Mouse (Mus musculus): ENCODE measurements around the gene Eif3g. TPM values are rescaled to one million over a fixed set of nuclear protein-coding genes. Genes with fewer than 3 reads are reported as not detected.

Eif3g gene
- polyA plus RNA-seq, 1 experiment, result 55.3 TPM

GRCm38 (mm10) chr9:20869246-20869645 lies 29.2 kb downstream of the Eif3g start:
- no peak for TF ChIP-seq TAL1 (IDR thresholded peaks at IDR 0.05; ENCODE audit: low read length)
- TF ChIP-seq GATA1 (IDR thresholded peaks at IDR 0.05; ENCODE audit: low read length), result no peak
- Histone ChIP-seq H3K9me3 (ENCODE audit: control insufficient read depth, low read length) (no peaks in the 10 kb centered on the region), H3K4me1 (ENCODE audit: control insufficient read depth) (peaks cover 15% of the 10 kb centered on the region), H3K4me3 (replicated peaks) (peak overlapping the region; percentile 61), H3K27me3 (ENCODE audit: control insufficient read depth) (peaks cover 33% of the 10 kb centered on the region), H3K36me3 (ENCODE audit: control insufficient read depth) (peaks cover 10% of the 10 kb centered on the region; the same call in 1 of the 2 replicates)

GRCm38 (mm10) chr9:20868448-20869001 lies 29.9 kb downstream of the Eif3g start, which contains the start of gene A230050P20Rik:
A230050P20Rik (plus strand) TSS chr9:20868642.
- H3K27me3 ChIP-seq (ENCODE audit: control insufficient read depth), result peaks cover 33% of the 10 kb centered on the region
- no peaks in the 10 kb centered on the region for H3K9me3 ChIP-seq (ENCODE audit: control insufficient read depth, low read length)
- peaks cover 7% of the 10 kb centered on the region; the same call in 1 of the 2 replicates for H3K36me3 ChIP-seq (ENCODE audit: control insufficient read depth)
- peaks cover 15% of the 10 kb centered on the region for H3K4me1 ChIP-seq (ENCODE audit: control insufficient read depth)
- H3K4me3 ChIP-seq (replicated peaks), result peak within 1 kb of the TSS; percentile 61
- TF ChIP-seq TAL1 (IDR thresholded peaks at IDR 0.05; ENCODE audit: low read length) (no peak), GATA1 (IDR thresholded peaks at IDR 0.05; ENCODE audit: low read length) (no peak)

GRCm38 (mm10) chr9:20866879-20867278 lies 31.5 kb downstream of the Eif3g start:
- H3K9me3 ChIP-seq (ENCODE audit: control insufficient read depth, low read length), result no peaks in the 10 kb centered on the region
- TF ChIP-seq TAL1 (IDR thresholded peaks at IDR 0.05; ENCODE audit: low read length) (no peak), GATA1 (IDR thresholded peaks at IDR 0.05; ENCODE audit: low read length) (no peak)
- H3K4me1 ChIP-seq (ENCODE audit: control insufficient read depth), result peaks cover 16% of the 10 kb centered on the region
- no peak overlapping the region for H3K4me3 ChIP-seq (replicated peaks)
- no peaks in the 10 kb centered on the region; the same call in 1 of the 2 replicates for H3K36me3 ChIP-seq (ENCODE audit: control insufficient read depth)
- H3K27me3 ChIP-seq (ENCODE audit: control insufficient read depth), result peaks cover 33% of the 10 kb centered on the region

GRCm38 (mm10) chr9:20862225-20862624 lies 36.2 kb downstream of the Eif3g start:
- Histone ChIP-seq H3K36me3 (ENCODE audit: control insufficient read depth) (no peaks in the 10 kb centered on the region), H3K4me1 (ENCODE audit: control insufficient read depth) (peaks cover 3% of the 10 kb centered on the region), H3K4me3 (replicated peaks) (no peak overlapping the region), H3K9me3 (ENCODE audit: control insufficient read depth, low read length) (no peaks in the 10 kb centered on the region), H3K27me3 (ENCODE audit: control insufficient read depth) (peaks cover 5% of the 10 kb centered on the region)
- TF ChIP-seq TAL1 (IDR thresholded peaks at IDR 0.05; ENCODE audit: low read length), result no peak
- no peak for TF ChIP-seq GATA1 (IDR thresholded peaks at IDR 0.05; ENCODE audit: low read length)

- H3K36me3 ChIP-seq (ENCODE audit: control insufficient read depth), result no peaks in the 10 kb centered on the region
- peaks cover 5% of the 10 kb centered on the region for H3K27me3 ChIP-seq (ENCODE audit: control insufficient read depth)
- H3K9me3 ChIP-seq (ENCODE audit: control insufficient read depth, low read length), result no peaks in the 10 kb centered on the region
- no peak overlapping the region for H3K4me3 ChIP-seq (replicated peaks)
- H3K4me1 ChIP-seq (ENCODE audit: control insufficient read depth), result peaks cover 3% of the 10 kb centered on the region
- TF ChIP-seq TAL1 (IDR thresholded peaks at IDR 0.05; ENCODE audit: low read length) (no peak), GATA1 (IDR thresholded peaks at IDR 0.05; ENCODE audit: low read length) (no peak)
Observed at GRCm38 (mm10) chr9:20861821-20862220, 36.6 kb downstream of the Eif3g start.

GRCm38 (mm10) chr9:20859926-20860325 lies 38.5 kb downstream of the Eif3g start:
- Histone ChIP-seq H3K4me3 (replicated peaks) (no peak overlapping the region), H3K9me3 (ENCODE audit: control insufficient read depth, low read length) (no peaks in the 10 kb centered on the region), H3K27me3 (ENCODE audit: control insufficient read depth) (peaks cover 3% of the 10 kb centered on the region; the same call in 1 of the 2 replicates), H3K36me3 (ENCODE audit: control insufficient read depth) (no peaks in the 10 kb centered on the region), H3K4me1 (ENCODE audit: control insufficient read depth) (peaks cover 3% of the 10 kb centered on the region)
- TF ChIP-seq GATA1 (IDR thresholded peaks at IDR 0.05; ENCODE audit: low read length), result no peak
- no peak for TF ChIP-seq TAL1 (IDR thresholded peaks at IDR 0.05; ENCODE audit: low read length)

- no peaks in the 10 kb centered on the region for H3K36me3 ChIP-seq (ENCODE audit: control insufficient read depth)
- H3K9me3 ChIP-seq (ENCODE audit: control insufficient read depth, low read length), result no peaks in the 10 kb centered on the region
- 0 out of 2 replicates have a peak, but pooled peaks cover 2% of the 10 kb centered on the region for H3K27me3 ChIP-seq (ENCODE audit: control insufficient read depth)
- no peak overlapping the region for H3K4me3 ChIP-seq (replicated peaks)
- TF ChIP-seq GATA1 (IDR thresholded peaks at IDR 0.05; ENCODE audit: low read length) (no peak), TAL1 (IDR thresholded peaks at IDR 0.05; ENCODE audit: low read length) (no peak)
- peaks cover 2% of the 10 kb centered on the region for H3K4me1 ChIP-seq (ENCODE audit: control insufficient read depth)
Observed at GRCm38 (mm10) chr9:20857131-20857530, 41.3 kb downstream of the Eif3g start.

GRCm38 (mm10) chr9:20850179-20850578 lies 48.2 kb downstream of the Eif3g start:
- H3K9me3 ChIP-seq (ENCODE audit: control insufficient read depth, low read length), result no peaks in the 10 kb centered on the region
- H3K4me1 ChIP-seq (ENCODE audit: control insufficient read depth), result no peaks in the 10 kb centered on the region
- H3K4me3 ChIP-seq (replicated peaks), result no peak overlapping the region
- no peak for TF ChIP-seq GATA1 (IDR thresholded peaks at IDR 0.05; ENCODE audit: low read length)
- no peak for TF ChIP-seq TAL1 (IDR thresholded peaks at IDR 0.05; ENCODE audit: low read length)
- no peaks in the 10 kb centered on the region for H3K36me3 ChIP-seq (ENCODE audit: control insufficient read depth)
- H3K27me3 ChIP-seq (ENCODE audit: control insufficient read depth), result peaks cover 2% of the 10 kb centered on the region; the same call in 1 of the 2 replicates

Other genes starting within 250 kb of the Eif3g start
- 2.3 and 2.4 TPM in 2 replicates for gene Pin1, start 246.5 kb downstream of the Eif3g start, polyA plus RNA-seq (2012)
- gene Olfm2, start 152.3 kb downstream of the Eif3g start, polyA plus RNA-seq (2012), result not detected in 2 replicates
- gene Col5a3, start 83.6 kb downstream of the Eif3g start, polyA plus RNA-seq (2012), result not detected in 2 replicates
- not detected in 2 replicates for gene Rdh8, start 80.1 kb downstream of the Eif3g start, polyA plus RNA-seq (2012)
- gene A230050P20Rik, start 30.0 kb downstream of the Eif3g start, polyA plus RNA-seq (2012), result 0.29 and 0.57 TPM in 2 replicates
- gene Angptl6, start 18.9 kb downstream of the Eif3g start, polyA plus RNA-seq (2012), result 0.06 and 0.19 TPM in 2 replicates
- gene Ppan, start 10.4 kb downstream of the Eif3g start, polyA plus RNA-seq (2012), result 14.9 and 16.4 TPM in 2 replicates
- gene Dnmt1, start 61.3 kb upstream of the Eif3g start, polyA plus RNA-seq (2012), result 25.3 TPM in 2 replicates
- 0.02 TPM in 2 replicates for gene S1pr2, start 78.2 kb upstream of the Eif3g start, polyA plus RNA-seq (2012)
- 11.7 and 15.4 TPM in 2 replicates for gene Mrpl4, start 104.1 kb upstream of the Eif3g start, polyA plus RNA-seq (2012)
- gene Icam1, start 117.4 kb upstream of the Eif3g start, polyA plus RNA-seq (2012), result 0.04 and 0.11 TPM in 2 replicates
- 105 and 134 TPM in 2 replicates for gene Icam4, start 130.8 kb upstream of the Eif3g start, polyA plus RNA-seq (2012)
- gene Icam5, start 133.4 kb upstream of the Eif3g start, polyA plus RNA-seq (2012), result 0.63 and 0.86 TPM in 2 replicates
- gene Zglp1, start 168.5 kb upstream of the Eif3g start, polyA plus RNA-seq (2012), result 1.4 and 1.9 TPM in 2 replicates
- 0.12 and 0.16 TPM in 2 replicates for gene Gm49373, start 174.5 kb upstream of the Eif3g start, polyA plus RNA-seq (2012)
- 1.5 and 2.8 TPM in 2 replicates for gene Fdx1l, start 175.0 kb upstream of the Eif3g start, polyA plus RNA-seq (2012)
- 11.6 and 15.1 TPM in 2 replicates for gene Gm38431, start 193.4 kb upstream of the Eif3g start, polyA plus RNA-seq (2012)
- 7.5 and 9.3 TPM in 2 replicates for gene Raver1, start 193.4 kb upstream of the Eif3g start, polyA plus RNA-seq (2012)
- 0.26 and 0.30 TPM in 2 replicates for gene Tyk2, start 232.6 kb upstream of the Eif3g start, polyA plus RNA-seq (2012)

Measured in erythroblast, embryonic 14.5 days (primary cell).